Mouse (Mus musculus): ENCODE results near the gene Ankrd44. TPM values are rescaled to one million over a fixed set of nuclear protein-coding genes. Genes with fewer than 3 reads are reported as not detected.

The Ankrd44 gene
- polyA plus RNA-seq, 1 experiment, result 18.6 TPM

GRCm38 (mm10) chr1:54665095-54665494 lies 261.1 kb downstream of the Ankrd44 start:
- H3K4me1 ChIP-seq (ENCODE audit: control insufficient read depth, insufficient read depth, low read length), result no peaks in the 10 kb centered on the region
- 23% methylated on average over 4 of the region's 4 CpGs for WGBS
- H3K27me3 ChIP-seq (ENCODE audit: control insufficient read depth, insufficient read depth, low read length), result no peaks in the 10 kb centered on the region
- H3K4me3 ChIP-seq (replicated peaks; ENCODE audit: insufficient read depth, low read depth, low read length), result no peak overlapping the region
- H3K27ac ChIP-seq (ENCODE audit: insufficient read depth, low read length), result no peak overlapping the region
- no peak for TF ChIP-seq CTCF (IDR thresholded peaks at IDR 0.05; ENCODE audit: borderline replicate concordance, insufficient read depth, low read depth, low read length)
- no peak for TF ChIP-seq POLR2A (IDR thresholded peaks at IDR 0.05; ENCODE audit: borderline replicate concordance, insufficient read depth, low read length)
- peak in 1 of 2 experiments; percentile 6 for DNase-seq

GRCm38 (mm10) chr1:54660674-54661073 lies 265.5 kb downstream of the Ankrd44 start:
- TF ChIP-seq POLR2A (IDR thresholded peaks at IDR 0.05; ENCODE audit: borderline replicate concordance, insufficient read depth, low read length) (no peak), CTCF (IDR thresholded peaks at IDR 0.05; ENCODE audit: borderline replicate concordance, insufficient read depth, low read depth, low read length) (no peak)

GRCm38 (mm10) chr1:54658558-54658957 lies 267.6 kb downstream of the Ankrd44 start:
- WGBS, result 96% methylated on average over 4 of the region's 4 CpGs
- no peak for TF ChIP-seq POLR2A (IDR thresholded peaks at IDR 0.05; ENCODE audit: borderline replicate concordance, insufficient read depth, low read length)
- no peak for TF ChIP-seq CTCF (IDR thresholded peaks at IDR 0.05; ENCODE audit: borderline replicate concordance, insufficient read depth, low read depth, low read length)
- no peaks in the 10 kb centered on the region for H3K27me3 ChIP-seq (ENCODE audit: control insufficient read depth, insufficient read depth, low read length)
- H3K4me3 ChIP-seq (replicated peaks; ENCODE audit: insufficient read depth, low read depth, low read length), result no peak overlapping the region
- DNase-seq, result no peak
- no peak overlapping the region for H3K27ac ChIP-seq (ENCODE audit: insufficient read depth, low read length)
- H3K4me1 ChIP-seq (ENCODE audit: control insufficient read depth, insufficient read depth, low read length), result no peaks in the 10 kb centered on the region

More at GRCm38 (mm10) chr1:54660674-54661073, 265.5 kb downstream of the Ankrd44 start:
- WGBS, result 93% methylated on average over 6 of the region's 6 CpGs
- DNase-seq, result no peak
- no peak overlapping the region for H3K27ac ChIP-seq (ENCODE audit: insufficient read depth, low read length)
- no peak overlapping the region for H3K4me3 ChIP-seq (replicated peaks; ENCODE audit: insufficient read depth, low read depth, low read length)
- H3K27me3 ChIP-seq (ENCODE audit: control insufficient read depth, insufficient read depth, low read length), result no peaks in the 10 kb centered on the region
- H3K4me1 ChIP-seq (ENCODE audit: control insufficient read depth, insufficient read depth, low read length), result no peaks in the 10 kb centered on the region

GRCm38 (mm10) chr1:54648237-54648636 lies 277.9 kb downstream of the Ankrd44 start:
- Histone ChIP-seq H3K4me1 (ENCODE audit: control insufficient read depth, insufficient read depth, low read length) (no peaks in the 10 kb centered on the region), H3K27me3 (ENCODE audit: control insufficient read depth, insufficient read depth, low read length) (no peaks in the 10 kb centered on the region), H3K4me3 (replicated peaks; ENCODE audit: insufficient read depth, low read depth, low read length) (no peak overlapping the region), H3K27ac (ENCODE audit: insufficient read depth, low read length) (no peak overlapping the region)
- TF ChIP-seq POLR2A (IDR thresholded peaks at IDR 0.05; ENCODE audit: borderline replicate concordance, insufficient read depth, low read length) (no peak), CTCF (IDR thresholded peaks at IDR 0.05; ENCODE audit: borderline replicate concordance, insufficient read depth, low read depth, low read length) (no peak)
- 17% methylated on average over 5 of the region's 5 CpGs for WGBS
- DNase-seq, result no peak

- no peak for TF ChIP-seq CTCF (IDR thresholded peaks at IDR 0.05; ENCODE audit: borderline replicate concordance, insufficient read depth, low read depth, low read length)
- TF ChIP-seq POLR2A (IDR thresholded peaks at IDR 0.05; ENCODE audit: borderline replicate concordance, insufficient read depth, low read length), result no peak
- no peak overlapping the region for H3K4me3 ChIP-seq (replicated peaks; ENCODE audit: insufficient read depth, low read depth, low read length)
- H3K4me1 ChIP-seq (ENCODE audit: control insufficient read depth, insufficient read depth, low read length), result no peaks in the 10 kb centered on the region
- 66% methylated on average over 3 of the region's 3 CpGs for WGBS
- H3K27me3 ChIP-seq (ENCODE audit: control insufficient read depth, insufficient read depth, low read length), result no peaks in the 10 kb centered on the region
- DNase-seq, result no peak
- H3K27ac ChIP-seq (ENCODE audit: insufficient read depth, low read length), result no peak overlapping the region
Observed at GRCm38 (mm10) chr1:54647335-54647745, 278.8 kb downstream of the Ankrd44 start.

- WGBS, result 20% methylated on average over 5 of the region's 5 CpGs
- Histone ChIP-seq H3K27me3 (ENCODE audit: control insufficient read depth, insufficient read depth, low read length) (no peaks in the 10 kb centered on the region), H3K4me3 (replicated peaks; ENCODE audit: insufficient read depth, low read depth, low read length) (no peak overlapping the region), H3K4me1 (ENCODE audit: control insufficient read depth, insufficient read depth, low read length) (no peaks in the 10 kb centered on the region), H3K27ac (ENCODE audit: insufficient read depth, low read length) (no peak overlapping the region)
- DNase-seq, result peak in 1 of 2 experiments; percentile 24
- TF ChIP-seq CTCF (IDR thresholded peaks at IDR 0.05; ENCODE audit: borderline replicate concordance, insufficient read depth, low read depth, low read length) (no peak), POLR2A (IDR thresholded peaks at IDR 0.05; ENCODE audit: borderline replicate concordance, insufficient read depth, low read length) (no peak)
Observed at GRCm38 (mm10) chr1:54640184-54640795, 285.9 kb downstream of the Ankrd44 start.

GRCm38 (mm10) chr1:54639506-54640078 lies 286.6 kb downstream of the Ankrd44 start:
- WGBS, result 48% methylated on average over 6 of the region's 6 CpGs
- Histone ChIP-seq H3K4me1 (ENCODE audit: control insufficient read depth, insufficient read depth, low read length) (no peaks in the 10 kb centered on the region), H3K4me3 (replicated peaks; ENCODE audit: insufficient read depth, low read depth, low read length) (no peak overlapping the region), H3K27ac (ENCODE audit: insufficient read depth, low read length) (no peak overlapping the region), H3K27me3 (ENCODE audit: control insufficient read depth, insufficient read depth, low read length) (no peaks in the 10 kb centered on the region)
- DNase-seq, result peak in 1 of 2 experiments; percentile 50
- no peak for TF ChIP-seq POLR2A (IDR thresholded peaks at IDR 0.05; ENCODE audit: borderline replicate concordance, insufficient read depth, low read length)
- no peak for TF ChIP-seq CTCF (IDR thresholded peaks at IDR 0.05; ENCODE audit: borderline replicate concordance, insufficient read depth, low read depth, low read length)

- Histone ChIP-seq H3K27ac (ENCODE audit: insufficient read depth, low read length) (no peak overlapping the region), H3K4me3 (replicated peaks; ENCODE audit: insufficient read depth, low read depth, low read length) (no peak overlapping the region), H3K4me1 (ENCODE audit: control insufficient read depth, insufficient read depth, low read length) (no peaks in the 10 kb centered on the region), H3K27me3 (ENCODE audit: control insufficient read depth, insufficient read depth, low read length) (no peaks in the 10 kb centered on the region)
- TF ChIP-seq CTCF (IDR thresholded peaks at IDR 0.05; ENCODE audit: borderline replicate concordance, insufficient read depth, low read depth, low read length) (no peak), POLR2A (IDR thresholded peaks at IDR 0.05; ENCODE audit: borderline replicate concordance, insufficient read depth, low read length) (no peak)
- DNase-seq, result no peak
- WGBS, result 98% methylated on average over 2 of the region's 2 CpGs
Observed at GRCm38 (mm10) chr1:54639076-54639475, 287.1 kb downstream of the Ankrd44 start.
